Mouse (Mus musculus): ENCODE results near the gene Kcnv2. TPM values are rescaled to one million over a fixed set of nuclear protein-coding genes. Genes with fewer than 3 reads are reported as not detected.

The Kcnv2 gene
- total RNA-seq, 2 experiments from 2014 or later, result 0.15 to 0.31 TPM

GRCm38 (mm10) chr19:27363891-27364290 lies 41.5 kb downstream of the Kcnv2 start:
- peak in 1 of 2 experiments; percentile 6 for DNase-seq
- intact Hi-C loops (cut with DNase I), result no loop called here

- DNase-seq, result peak; percentile 65 to 71
- intact Hi-C loops (cut with DNase I), result no loop called here
Measured at GRCm38 (mm10) chr19:27364521-27364931, 42.1 kb downstream of the Kcnv2 start.

GRCm38 (mm10) chr19:27366113-27366746 lies 43.8 kb downstream of the Kcnv2 start:
- DNase-seq, result no peak
- intact Hi-C loops (cut with DNase I), result no loop called here

- intact Hi-C loops (cut with DNase I), result no loop called here
- DNase-seq, result no peak
Measured at GRCm38 (mm10) chr19:27369461-27370135, 47.2 kb downstream of the Kcnv2 start.

- DNase-seq, result no peak
- intact Hi-C loops (cut with DNase I), result no loop called here
Measured at GRCm38 (mm10) chr19:27370174-27370573, 47.8 kb downstream of the Kcnv2 start.

GRCm38 (mm10) chr19:27370784-27371183 lies 48.4 kb downstream of the Kcnv2 start:
- intact Hi-C loops (cut with DNase I), result no loop called here
- DNase-seq, result no peak

- intact Hi-C loops (cut with DNase I), result no loop called here
Measured at GRCm38 (mm10) chr19:27379712-27380401, 57.5 kb downstream of the Kcnv2 start.

GRCm38 (mm10) chr19:27382131-27382530 lies 59.7 kb downstream of the Kcnv2 start:
- peak in 1 of 2 experiments; percentile 25 for DNase-seq
- intact Hi-C loops (cut with DNase I), result no loop called here

More at GRCm38 (mm10) chr19:27379712-27380401, 57.5 kb downstream of the Kcnv2 start:
- no peak for DNase-seq

GRCm38 (mm10) chr19:27383266-27383665 lies 60.9 kb downstream of the Kcnv2 start:
- no peak for DNase-seq
- intact Hi-C loops (cut with DNase I), result no loop called here

- DNase-seq, result no peak
- intact Hi-C loops (cut with DNase I), result no loop called here
Measured at GRCm38 (mm10) chr19:27385304-27385703, 62.9 kb downstream of the Kcnv2 start.

Other genes starting within 250 kb of the Kcnv2 start
- gene Vldlr, start 106.1 kb upstream of the Kcnv2 start, total RNA-seq (2021), result 100 to 1,000 TPM; 160 to 178 TPM
- gene Pum3, start 107.2 kb downstream of the Kcnv2 start, total RNA-seq (2021), result 10 to 100 TPM; 30.1 to 38.1 TPM

Measured in heart, postnatal 10 days (tissue).